Mouse (Mus musculus) stomach, postnatal 0 days (tissue): ENCODE measurements around the gene Pfkl. TPM values are rescaled to one million over a fixed set of nuclear protein-coding genes. Genes with fewer than 3 reads are reported as not detected.
"Not testable (repeated sequence)": the region's sequence is repeated elsewhere in the genome, so short reads cannot be mapped to it uniquely, and the experiment has no call there.

Experiments
- ATAC-seq: fragments of 200-750 bp; cut with Nextera tagmentation; 2 replicates; pipeline ENCODE4 v1.8.0; 2017; ENCODE audit not compliant: low FRiP score, low TSS enrichment
- DNase-seq: peaks from one replicate; pipeline ENCODE4 v3.0.0-alpha.2; 2016; ENCODE audit warnings: low spot score
- H3K27ac ChIP-seq: fragments of 300-500 bp; sonication (generic); replicated peaks from 2 replicates; pipeline ENCODE4 v1.5.1; 2014; ENCODE audit warnings: mild to moderate bottlenecking, control low read depth
- H3K27me3 ChIP-seq: fragments of 300-500 bp; sonication (generic); 2 replicates; pipeline ENCODE4 v1.6.1; 2014; ENCODE audit warnings: low read length; ENCODE audit not compliant: control insufficient read depth, insufficient read depth
- H3K36me3 ChIP-seq: fragments of 300-500 bp; sonication (generic); 2 replicates; pipeline ENCODE4 v1.6.1; 2014; ENCODE audit warnings: low read length, mixed read lengths; ENCODE audit not compliant: control insufficient read depth, insufficient read depth
- H3K4me1 ChIP-seq: fragments of 300-500 bp; sonication (generic); replicated peaks from 2 replicates; pipeline ENCODE4 v1.6.1; 2014; ENCODE audit warnings: antibody characterized with exemption; ENCODE audit not compliant: control insufficient read depth, insufficient read depth
- H3K4me2 ChIP-seq: fragments of 300-500 bp; sonication (generic); replicated peaks from 2 replicates; pipeline ENCODE4 v1.6.1; 2014; ENCODE audit warnings: low read depth, mild to moderate bottlenecking, control low read depth, moderate library complexity
- H3K4me3 ChIP-seq: fragments of 300-500 bp; sonication (generic); 2 replicates; pipeline ENCODE4 v1.5.1; 2014; ENCODE audit warnings: low read depth, low read length, control low read depth
- H3K9ac ChIP-seq: fragments of 300-500 bp; sonication (generic); 2 replicates; pipeline ENCODE4 v1.6.1; 2014; ENCODE audit warnings: mild to moderate bottlenecking, low read length, control low read depth, mixed read lengths
- H3K9me3 ChIP-seq: fragments of 300-500 bp; sonication (generic); 2 replicates; pipeline ENCODE4 v1.6.1; 2016; ENCODE audit warnings: low read length; ENCODE audit not compliant: control insufficient read depth
- CTCF ChIP-seq: IDR thresholded peaks from 2 replicates; pipeline ENCODE4 v1.5.1; 2016; ENCODE audit warnings: antibody characterized with exemption, low read depth, mild to moderate bottlenecking, moderate library complexity
- EP300 ChIP-seq: optimal IDR thresholded peaks from 2 replicates; pipeline ENCODE3; 2016; ENCODE audit warnings: antibody characterized with exemption
- WGBS: fragments of 180-500 bp; shearing (Covaris S2); extraction: QIAGEN DNeasy Blood & Tissue Kit; methylation state at CpG from one replicate; pipeline ENCODE4 v1.1.7; 2014; 5-methylcytosine and 5-hydroxymethylcytosine counted together
- polyA plus RNA-seq: library from polyadenylated mRNA; unstranded; fragments of >200 nt; fragmentation: Nextera tagmentation; extraction: Ambion mirVana; gene quantifications from 2 replicates; pipeline ENCODE4 v1.2.1, GENCODE M21; 2015

Pfkl gene
- polyA plus RNA-seq, 1 experiment from 2014 or later: 86.1 TPM

GRCm38 (mm10) chr10:78019291-78019690 lies 9.4 kb upstream of the Pfkl start:
- 84% methylated on average over 4 of the region's 4 CpGs for WGBS
- 0 out of 2 replicates have a peak, but pooled peaks have one; percentile 21 for ATAC-seq
- no peaks in the 10 kb centered on the region for H3K9me3 ChIP-seq

DNA sequence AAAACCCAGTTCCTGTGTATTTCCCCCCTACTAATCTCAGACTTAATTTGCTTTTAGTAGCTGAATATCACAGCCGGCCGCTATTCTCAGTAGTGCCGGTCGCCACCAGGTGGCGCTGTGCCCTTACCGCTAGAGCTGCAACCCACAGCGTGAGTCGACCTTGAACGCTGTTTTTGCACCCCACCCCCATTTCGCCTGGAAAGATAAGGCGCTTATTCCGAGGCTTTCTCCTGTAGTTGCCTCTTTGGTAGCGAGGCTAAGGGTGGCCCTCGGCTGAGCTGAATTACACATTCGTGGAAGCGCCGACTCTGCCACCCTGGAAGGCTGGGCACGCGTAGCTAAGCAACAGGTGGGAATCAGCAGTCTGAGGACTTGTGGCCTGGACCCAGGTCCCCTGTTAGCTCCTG lies 8.9 kb upstream of the Pfkl start:
- H3K36me3 ChIP-seq: no peaks in the 10 kb centered on the region
- H3K4me2 ChIP-seq: peak overlapping the region; percentile 48
- H3K27ac ChIP-seq: no peak overlapping the region
- no peaks in the 10 kb centered on the region for H3K9me3 ChIP-seq
- H3K27me3 ChIP-seq: no peaks in the 10 kb centered on the region
- no peaks in the 10 kb centered on the region for H3K4me1 ChIP-seq
- no peak overlapping the region for H3K4me3 ChIP-seq
- peak; percentile 89 for ATAC-seq
- H3K9ac ChIP-seq: no peak overlapping the region
- TF ChIP-seq CTCF (peak; percentile 97), EP300 (no peak)
- DNase-seq: peak; percentile 86
- 13% methylated on average over 19 of the region's 19 CpGs for WGBS

More at GRCm38 (mm10) chr10:78019291-78019690, 9.4 kb upstream of the Pfkl start:
- H3K4me1 ChIP-seq: no peaks in the 10 kb centered on the region
- no peak for DNase-seq
- H3K4me2 ChIP-seq: no peak overlapping the region
- H3K36me3 ChIP-seq: no peaks in the 10 kb centered on the region
- TF ChIP-seq CTCF: no peak
- no peak for TF ChIP-seq EP300
- H3K27me3 ChIP-seq: no peaks in the 10 kb centered on the region
- no peak overlapping the region for H3K4me3 ChIP-seq
- H3K9ac ChIP-seq: no peak overlapping the region
- no peak overlapping the region for H3K27ac ChIP-seq

GRCm38 (mm10) chr10:78016366-78016765 lies 6.5 kb upstream of the Pfkl start:
- no peaks in the 10 kb centered on the region for H3K9me3 ChIP-seq
- no peak overlapping the region for H3K4me2 ChIP-seq
- H3K27ac ChIP-seq: no peak overlapping the region
- H3K36me3 ChIP-seq: no peaks in the 10 kb centered on the region
- H3K4me3 ChIP-seq: no peak overlapping the region
- 55% methylated on average over 5 of the region's 5 CpGs for WGBS
- H3K9ac ChIP-seq: no peak overlapping the region
- DNase-seq: no peak
- no peaks in the 10 kb centered on the region for H3K4me1 ChIP-seq
- ATAC-seq: no peak; the same call in 1 of the 2 replicates
- TF ChIP-seq CTCF: no peak
- TF ChIP-seq EP300: no peak
- H3K27me3 ChIP-seq: no peaks in the 10 kb centered on the region

GRCm38 (mm10) chr10:78015489-78015888 lies 5.6 kb upstream of the Pfkl start:
- no peak overlapping the region for H3K27ac ChIP-seq
- no peaks in the 10 kb centered on the region for H3K9me3 ChIP-seq
- no peak overlapping the region for H3K9ac ChIP-seq
- no peaks in the 10 kb centered on the region for H3K4me1 ChIP-seq
- no peaks in the 10 kb centered on the region for H3K36me3 ChIP-seq
- H3K4me3 ChIP-seq: no peak overlapping the region
- TF ChIP-seq EP300 (no peak), CTCF (no peak)
- no peak for ATAC-seq
- no peak overlapping the region for H3K4me2 ChIP-seq
- no peaks in the 10 kb centered on the region for H3K27me3 ChIP-seq
- DNase-seq: no peak
- WGBS: 81% methylated on average over 1 of the region's 1 CpGs

GRCm38 (mm10) chr10:78012661-78013495 lies 3.0 kb upstream of the Pfkl start:
- H3K27ac ChIP-seq: no peak overlapping the region
- no peak overlapping the region for H3K9ac ChIP-seq
- DNase-seq (no peak), ATAC-seq (no peak)
- no peaks in the 10 kb centered on the region for H3K36me3 ChIP-seq
- peaks cover 7% of the 10 kb centered on the region; the same call in 1 of the 2 replicates for H3K4me1 ChIP-seq
- 90% methylated on average over 18 of the region's 18 CpGs for WGBS
- no peak overlapping the region for H3K4me3 ChIP-seq
- H3K4me2 ChIP-seq: no peak overlapping the region
- TF ChIP-seq CTCF (no peak), EP300 (no peak)
- H3K9me3 ChIP-seq: no peaks in the 10 kb centered on the region
- H3K27me3 ChIP-seq: no peaks in the 10 kb centered on the region

DNA sequence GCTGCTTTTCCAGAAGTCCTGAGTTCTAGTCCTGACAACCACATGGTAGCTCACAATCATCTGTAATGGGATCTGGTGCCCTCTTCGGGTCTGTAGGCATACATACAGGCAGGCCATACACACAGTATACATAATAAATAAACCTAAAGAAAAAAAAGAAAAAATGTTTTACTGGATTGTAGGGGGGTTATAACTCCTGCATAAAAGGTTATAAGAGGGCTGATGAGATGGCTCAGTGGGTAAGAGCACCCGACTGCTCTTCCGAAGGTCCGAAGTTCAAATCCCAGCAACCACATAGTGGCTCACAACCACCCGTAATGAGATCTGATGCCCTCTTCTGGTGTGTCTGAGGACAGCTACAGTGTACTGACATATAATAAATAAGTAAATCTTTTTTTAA lies 1.2 kb upstream of the Pfkl start:
- 91% methylated on average over 5 of the region's 5 CpGs for WGBS
- not testable (repeated sequence) for H3K9me3 ChIP-seq, H3K27me3 ChIP-seq, H3K4me2 ChIP-seq, H3K27ac ChIP-seq, ATAC-seq, H3K4me1 ChIP-seq, H3K9ac ChIP-seq, H3K4me3 ChIP-seq, DNase-seq, H3K36me3 ChIP-seq
- peak; percentile 22; the same call in 1 of the 2 replicates for TF ChIP-seq CTCF
